Mouse (Mus musculus) hindbrain, embryonic 15.5 days (tissue): ENCODE measurements at regions not wholly inside any gene's neighbourhood (a gene's known extent, or its start where the extent isn't known, plus 50 kb on each side); places are given as distances from the start of the nearest gene placed in this dataset.

Experiments
- ATAC-seq: fragments of 200-750 bp; cut with Nextera tagmentation; 2 replicates; pipeline ENCODE4 v1.8.0; 2017; ENCODE audit warnings: low read depth, moderate number of reproducible peaks, moderate TSS enrichment; ENCODE audit not compliant: low FRiP score
- H3K27ac ChIP-seq: fragments of 300-500 bp; sonication (generic); replicated peaks from 2 replicates; pipeline ENCODE4 v1.5.1; 2015; ENCODE audit warnings: mild to moderate bottlenecking, inconsistent platforms
- H3K27me3 ChIP-seq: fragments of 300-500 bp; sonication (generic); 2 replicates; pipeline ENCODE4 v1.6.1; 2015; ENCODE audit warnings: control low read depth, inconsistent platforms
- H3K36me3 ChIP-seq: fragments of 300-500 bp; sonication (generic); 2 replicates; pipeline ENCODE4 v1.6.1; 2015; ENCODE audit warnings: control low read depth, inconsistent platforms
- H3K4me1 ChIP-seq: fragments of 300-500 bp; sonication (generic); replicated peaks from 2 replicates; pipeline ENCODE4 v1.6.1; 2015; ENCODE audit warnings: control low read depth, inconsistent platforms
- H3K4me2 ChIP-seq: fragments of 300-500 bp; sonication (generic); 2 replicates; pipeline ENCODE4 v1.6.1; 2015; ENCODE audit warnings: moderate library complexity, mild to moderate bottlenecking, inconsistent platforms
- H3K4me3 ChIP-seq: fragments of 300-500 bp; sonication (generic); 2 replicates; pipeline ENCODE4 v1.5.1; 2015; ENCODE audit warnings: mild to moderate bottlenecking, inconsistent platforms
- H3K9ac ChIP-seq: fragments of 300-500 bp; sonication (generic); 2 replicates; pipeline ENCODE4 v1.6.1; 2015; ENCODE audit warnings: inconsistent platforms
- H3K9me3 ChIP-seq: fragments of 300-500 bp; sonication (generic); 2 replicates; pipeline ENCODE4 v1.6.1; 2016; ENCODE audit warnings: control low read depth, inconsistent platforms
- WGBS: fragments of 180-500 bp; shearing (Covaris S2); methylation state at CpG from one replicate; pipeline ENCODE4 v1.1.7; 2015; 5-methylcytosine and 5-hydroxymethylcytosine counted together

- Histone ChIP-seq H3K4me2 (no peak overlapping the region), H3K27ac (no peak overlapping the region), H3K4me1 (peaks cover 18% of the 10 kb centered on the region), H3K27me3 (0 out of 2 replicates have a peak, but pooled peaks cover 6% of the 10 kb centered on the region), H3K9ac (no peak overlapping the region), H3K4me3 (no peak overlapping the region), H3K36me3 (no peaks in the 10 kb centered on the region), H3K9me3 (no peaks in the 10 kb centered on the region)
- 10% methylated on average over 6 of the region's 6 CpGs for WGBS
- no peak for ATAC-seq
These were observed 220.0 kb upstream of the Zdhhc25 start for GRCm38 (mm10) chr15:88379951-88380623.

- no peak for ATAC-seq
These were observed 218.7 kb upstream of the Zdhhc25 start for GRCm38 (mm10) chr15:88381419-88381818.

GRCm38 (mm10) chr15:88385943-88386342, 214.2 kb upstream of the Zdhhc25 start:
- H3K4me1 ChIP-seq, result peaks cover 12% of the 10 kb centered on the region
- no peak overlapping the region for H3K9ac ChIP-seq
- no peaks in the 10 kb centered on the region for H3K9me3 ChIP-seq
- H3K27me3 ChIP-seq, result 0 out of 2 replicates have a peak, but pooled peaks cover 6% of the 10 kb centered on the region
- no peaks in the 10 kb centered on the region for H3K36me3 ChIP-seq
- H3K4me3 ChIP-seq, result no peak overlapping the region
- no peak overlapping the region for H3K27ac ChIP-seq
- no peak overlapping the region for H3K4me2 ChIP-seq
- 64% methylated on average over 2 of the region's 2 CpGs for WGBS
- ATAC-seq, result no peak

More at GRCm38 (mm10) chr15:88381419-88381818, 218.7 kb upstream of the Zdhhc25 start:
- 22% methylated on average over 10 of the region's 10 CpGs for WGBS
- Histone ChIP-seq H3K36me3 (no peaks in the 10 kb centered on the region), H3K27ac (no peak overlapping the region; the same call in 1 of the 2 replicates), H3K9ac (no peak overlapping the region), H3K4me1 (peaks cover 23% of the 10 kb centered on the region), H3K4me2 (peak overlapping the region; percentile 27; the same call in 1 of the 2 replicates), H3K9me3 (no peaks in the 10 kb centered on the region), H3K27me3 (0 out of 2 replicates have a peak, but pooled peaks cover 6% of the 10 kb centered on the region), H3K4me3 (no peak overlapping the region)

GRCm38 (mm10) chr15:88386711-88387110, 213.4 kb upstream of the Zdhhc25 start:
- no peaks in the 10 kb centered on the region for H3K9me3 ChIP-seq
- no peaks in the 10 kb centered on the region for H3K36me3 ChIP-seq
- 0 out of 2 replicates have a peak, but pooled peaks cover 6% of the 10 kb centered on the region for H3K27me3 ChIP-seq
- no peak overlapping the region for H3K4me2 ChIP-seq
- H3K4me3 ChIP-seq, result no peak overlapping the region
- H3K9ac ChIP-seq, result no peak overlapping the region
- H3K4me1 ChIP-seq, result peaks cover 8% of the 10 kb centered on the region
- H3K27ac ChIP-seq, result no peak overlapping the region
- 49% methylated on average over 6 of the region's 6 CpGs for WGBS
- no peak for ATAC-seq

- Histone ChIP-seq H3K9ac (no peak overlapping the region), H3K36me3 (no peaks in the 10 kb centered on the region), H3K9me3 (no peaks in the 10 kb centered on the region), H3K27me3 (no peaks in the 10 kb centered on the region), H3K4me2 (no peak overlapping the region), H3K4me1 (peaks cover 5% of the 10 kb centered on the region), H3K4me3 (no peak overlapping the region), H3K27ac (no peak overlapping the region)
- no peak for ATAC-seq
- 83% methylated on average over 15 of the region's 15 CpGs for WGBS
These were observed 208.3 kb upstream of the Zdhhc25 start for GRCm38 (mm10) chr15:88391822-88392221.

- peak; percentile 69; the same call in 1 of the 2 replicates for ATAC-seq
- H3K27me3 ChIP-seq, result no peaks in the 10 kb centered on the region
These were observed 201.0 kb upstream of the Zdhhc25 start for GRCm38 (mm10) chr15:88399064-88399463.

GRCm38 (mm10) chr15:88399989-88400388, 200.1 kb upstream of the Zdhhc25 start:
- H3K4me1 ChIP-seq, result peaks cover 18% of the 10 kb centered on the region
- no peak for ATAC-seq
- WGBS, result 84% methylated on average over 12 of the region's 12 CpGs

More at GRCm38 (mm10) chr15:88399064-88399463, 201.0 kb upstream of the Zdhhc25 start:
- Histone ChIP-seq H3K9me3 (no peaks in the 10 kb centered on the region), H3K36me3 (no peaks in the 10 kb centered on the region), H3K27ac (no peak overlapping the region), H3K4me3 (no peak overlapping the region), H3K9ac (no peak overlapping the region), H3K4me2 (no peak overlapping the region), H3K4me1 (peaks cover 18% of the 10 kb centered on the region)
- WGBS, result 43% methylated on average over 5 of the region's 5 CpGs

GRCm38 (mm10) chr15:88400787-88401186, 199.3 kb upstream of the Zdhhc25 start:
- no peak overlapping the region for H3K9ac ChIP-seq
- no peaks in the 10 kb centered on the region for H3K9me3 ChIP-seq
- H3K27ac ChIP-seq, result no peak overlapping the region
- H3K4me2 ChIP-seq, result no peak overlapping the region
- ATAC-seq, result no peak
- H3K36me3 ChIP-seq, result no peaks in the 10 kb centered on the region
- peaks cover 18% of the 10 kb centered on the region for H3K4me1 ChIP-seq
- 48% methylated on average over 9 of the region's 9 CpGs for WGBS
- H3K4me3 ChIP-seq, result no peak overlapping the region
- H3K27me3 ChIP-seq, result no peaks in the 10 kb centered on the region

More at GRCm38 (mm10) chr15:88399989-88400388, 200.1 kb upstream of the Zdhhc25 start:
- no peak overlapping the region for H3K4me2 ChIP-seq
- no peaks in the 10 kb centered on the region for H3K9me3 ChIP-seq
- H3K27me3 ChIP-seq, result no peaks in the 10 kb centered on the region
- no peak overlapping the region for H3K27ac ChIP-seq
- no peak overlapping the region for H3K4me3 ChIP-seq
- H3K36me3 ChIP-seq, result no peaks in the 10 kb centered on the region
- no peak overlapping the region for H3K9ac ChIP-seq

GRCm38 (mm10) chr15:88408461-88409379, 191.4 kb upstream of the Zdhhc25 start:
- no peak overlapping the region for H3K9ac ChIP-seq
- no peaks in the 10 kb centered on the region for H3K27me3 ChIP-seq
- H3K27ac ChIP-seq, result peak overlapping the region; percentile 15
- WGBS, result 54% methylated on average over 20 of the region's 20 CpGs
- H3K4me2 ChIP-seq, result no peak overlapping the region
- peak; percentile 71; the same call in 1 of the 2 replicates for ATAC-seq
- H3K4me1 ChIP-seq, result peaks cover 6% of the 10 kb centered on the region
- H3K9me3 ChIP-seq, result no peaks in the 10 kb centered on the region
- H3K36me3 ChIP-seq, result no peaks in the 10 kb centered on the region
- H3K4me3 ChIP-seq, result no peak overlapping the region

GRCm38 (mm10) chr15:88414206-88414605, 185.9 kb upstream of the Zdhhc25 start:
- Histone ChIP-seq H3K4me1 (peaks cover 2% of the 10 kb centered on the region), H3K4me2 (no peak overlapping the region), H3K36me3 (no peaks in the 10 kb centered on the region), H3K9ac (no peak overlapping the region), H3K4me3 (no peak overlapping the region), H3K27ac (no peak overlapping the region), H3K27me3 (peaks cover 3% of the 10 kb centered on the region; the same call in 1 of the 2 replicates), H3K9me3 (no peaks in the 10 kb centered on the region)
- ATAC-seq, result no peak
- WGBS, result 89% methylated on average over 4 of the region's 4 CpGs

- WGBS, result 66% methylated on average over 8 of the region's 8 CpGs
- H3K9ac ChIP-seq, result no peak overlapping the region
- no peaks in the 10 kb centered on the region for H3K36me3 ChIP-seq
- ATAC-seq, result no peak
- no peak overlapping the region for H3K4me2 ChIP-seq
- no peak overlapping the region for H3K27ac ChIP-seq
- no peak overlapping the region for H3K4me3 ChIP-seq
- no peaks in the 10 kb centered on the region for H3K9me3 ChIP-seq
- H3K4me1 ChIP-seq, result no peaks in the 10 kb centered on the region
- H3K27me3 ChIP-seq, result peaks cover 3% of the 10 kb centered on the region; the same call in 1 of the 2 replicates
These were observed 181.2 kb upstream of the Zdhhc25 start for GRCm38 (mm10) chr15:88418881-88419280.

- Histone ChIP-seq H3K27ac (no peak overlapping the region), H3K4me2 (no peak overlapping the region), H3K36me3 (no peaks in the 10 kb centered on the region), H3K9me3 (no peaks in the 10 kb centered on the region), H3K9ac (no peak overlapping the region), H3K4me1 (no peaks in the 10 kb centered on the region), H3K27me3 (0 out of 2 replicates have a peak, but pooled peaks cover 2% of the 10 kb centered on the region), H3K4me3 (no peak overlapping the region)
- WGBS, result 67% methylated on average over 7 of the region's 7 CpGs
- ATAC-seq, result no peak
These were observed 171.7 kb upstream of the Zdhhc25 start for GRCm38 (mm10) chr15:88428441-88428840.
